Mouse (Mus musculus): ENCODE results near the gene Tmem270. TPM values are rescaled to one million over a fixed set of nuclear protein-coding genes. Genes with fewer than 3 reads are reported as not detected.

The Tmem270 gene
- total RNA-seq, 1 experiment from 2014 or later = not detected

DNA sequence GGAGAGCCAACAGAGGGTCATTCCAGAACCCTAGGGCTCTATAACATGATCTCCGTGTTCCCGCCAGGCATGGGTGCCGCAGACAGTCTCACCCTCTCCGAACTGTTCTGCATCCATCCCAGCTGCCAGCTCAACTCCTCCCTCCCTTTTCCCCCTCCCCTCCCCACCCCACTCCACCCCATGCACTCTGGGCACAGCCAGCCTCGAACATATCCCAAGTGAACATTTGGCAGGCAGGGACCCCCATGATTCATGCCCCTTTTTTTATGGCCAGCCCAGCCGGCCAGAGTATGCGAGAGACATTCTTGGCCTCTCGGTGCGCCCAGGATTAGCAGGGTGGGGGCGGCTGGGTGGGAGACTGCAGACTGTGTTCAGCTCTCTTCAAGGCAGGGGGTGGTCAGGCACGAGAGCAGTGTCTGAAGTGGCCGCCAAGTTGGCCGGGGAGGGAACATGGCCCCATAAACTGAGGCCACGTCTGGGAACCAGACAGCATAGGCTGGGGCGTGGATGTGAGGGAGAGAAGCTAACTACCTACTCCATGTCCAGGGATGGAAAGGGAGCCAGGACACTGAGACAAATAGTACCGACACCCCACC lies 44.5 kb downstream of the Tmem270 start:
- no peak for ATAC-seq (replicated peaks in 1 of 2; ENCODE audit: insufficient read depth in 1 of 2, low FRiP score in 2 of 2, low TSS enrichment in 1 of 2, low read depth in 1 of 2, poor library complexity in 2 of 2, severe bottlenecking in 2 of 2)

DNA sequence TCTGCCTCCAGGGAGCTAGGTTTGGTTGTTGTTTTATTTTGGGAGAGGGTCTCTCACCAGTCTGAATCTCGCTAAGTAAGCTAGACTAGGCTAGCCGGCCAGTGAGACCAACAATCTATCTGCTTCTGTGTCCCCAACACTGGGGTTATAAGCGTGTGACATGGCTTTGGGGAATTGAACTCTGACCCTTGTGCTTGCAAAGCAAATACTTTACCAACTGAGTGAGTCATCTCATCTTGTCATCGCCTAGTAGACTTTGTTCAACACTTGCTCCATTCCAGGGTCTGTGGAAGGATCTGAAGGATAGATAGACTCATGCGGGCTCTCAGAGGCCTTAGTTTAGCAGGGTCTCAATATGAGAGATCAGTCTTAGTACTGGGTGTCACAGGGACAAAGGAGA lies 47.3 kb downstream of the Tmem270 start:
- ATAC-seq (replicated peaks in 1 of 2; ENCODE audit: insufficient read depth in 1 of 2, low FRiP score in 2 of 2, low TSS enrichment in 1 of 2, low read depth in 1 of 2, poor library complexity in 2 of 2, severe bottlenecking in 2 of 2) = no peak

DNA sequence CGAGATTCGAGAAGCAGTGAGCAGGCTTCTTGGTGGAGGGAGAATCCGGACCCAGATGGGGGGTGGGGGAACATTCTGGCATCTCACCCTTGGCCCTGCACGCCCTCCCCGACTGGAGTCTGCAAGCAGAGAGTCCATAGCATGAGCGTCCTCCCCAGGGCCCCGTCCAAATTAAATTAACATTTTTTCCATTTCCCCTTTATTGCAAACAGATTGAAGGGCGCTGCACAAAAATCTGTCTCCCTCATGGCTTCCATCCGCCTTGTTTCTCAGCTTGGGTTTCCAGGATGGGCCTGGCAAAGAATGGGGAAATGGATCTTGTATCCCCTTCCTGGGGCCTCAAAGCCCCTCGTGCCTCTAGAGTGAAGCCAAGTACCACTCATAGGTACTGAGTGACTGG lies 48.2 kb downstream of the Tmem270 start:
- ATAC-seq (replicated peaks in 1 of 2; ENCODE audit: insufficient read depth in 1 of 2, low FRiP score in 2 of 2, low TSS enrichment in 1 of 2, low read depth in 1 of 2, poor library complexity in 2 of 2, severe bottlenecking in 2 of 2) = no peak

DNA sequence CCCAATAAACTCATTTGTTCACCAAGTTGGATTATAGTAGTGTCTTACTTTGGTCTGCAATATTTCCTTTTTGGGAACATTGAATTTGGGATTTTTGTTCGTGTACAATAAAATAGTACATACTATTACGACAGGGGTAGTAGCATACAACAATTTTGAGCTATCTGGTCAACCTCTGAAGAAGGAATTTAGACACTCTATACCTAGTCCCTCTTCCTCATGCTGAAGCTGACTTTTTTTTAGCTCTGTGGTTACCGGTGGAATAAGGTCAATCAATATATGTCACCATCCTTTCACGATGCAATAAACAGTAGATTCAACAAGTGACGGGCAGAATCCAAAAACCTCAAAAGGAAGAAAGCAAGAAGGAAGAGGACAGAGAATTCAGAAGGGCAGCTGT lies 53.7 kb downstream of the Tmem270 start:
- no peak for ATAC-seq (replicated peaks in 1 of 2; ENCODE audit: insufficient read depth in 1 of 2, low FRiP score in 2 of 2, low TSS enrichment in 1 of 2, low read depth in 1 of 2, poor library complexity in 2 of 2, severe bottlenecking in 2 of 2)

Other genes starting within 250 kb of the Tmem270 start
- gene Limk1, start 218.1 kb downstream of the Tmem270 start, total RNA-seq (2017) = 15.9 and 19.9 TPM in 2 replicates
- not detected in 2 replicates for gene Eln, start 159.4 kb downstream of the Tmem270 start, total RNA-seq (2017)
- 0.88 and 15.9 TPM in 2 replicates for gene Cldn13, start 8.8 kb upstream of the Tmem270 start, total RNA-seq (2017)
- 13.8 and 20.0 TPM in 2 replicates for gene Mettl27, start 25.6 kb upstream of the Tmem270 start, total RNA-seq (2017)
- gene Cldn4, start 40.2 kb upstream of the Tmem270 start, total RNA-seq (2017) = 0.81 TPM in 1 of 2 replicates, not detected in the other
- gene Cldn3, start 79.5 kb upstream of the Tmem270 start, total RNA-seq (2017) = not detected in 2 replicates
- 27.1 and 41.0 TPM in 2 replicates for gene Abhd11, start 102.4 kb upstream of the Tmem270 start, total RNA-seq (2017)
- not detected in 2 replicates for gene Stx1a, start 116.7 kb upstream of the Tmem270 start, total RNA-seq (2017)
- gene Dnajc30, start 157.5 kb upstream of the Tmem270 start, total RNA-seq (2017) = 4.2 and 7.8 TPM in 2 replicates
- gene Bud23, start 158.2 kb upstream of the Tmem270 start, total RNA-seq (2017) = 28.5 and 51.7 TPM in 2 replicates
- 0.50 and 1.6 TPM in 2 replicates for gene Vps37d, start 171.5 kb upstream of the Tmem270 start, total RNA-seq (2017)
- not detected in 2 replicates for gene Mlxipl, start 183.2 kb upstream of the Tmem270 start, total RNA-seq (2017)
- 10.6 and 23.4 TPM in 2 replicates for gene Tbl2, start 242.9 kb upstream of the Tmem270 start, total RNA-seq (2017)

Data from hematopoietic stem cell, adult 5-6 weeks (primary cell).